Comparison of ENCODE assay signal across 8 mouse cellular contexts in genomic region chr1:186705915-186706248, GRCm38 (mm10). TPM values are rescaled to one million over a fixed set of nuclear protein-coding genes. Genes with fewer than 3 reads are reported as not detected.
DNase-seq lines count a peak whose midpoint lies in the region; ATAC-seq and TF ChIP-seq lines count a peak whose summit lies in the region.

Gene Tgfb2, minus strand, starts transcription at chr1:186705989.

- DNase-seq in frontal cortex, postnatal 10 days (ENCODE audit: low spot score in 2 of 2), result no peak
- DNase-seq in forebrain, embryonic 11.5 days (ENCODE audit: low spot score), result peak; percentile 60
- no peak for DNase-seq in hindbrain, embryonic 10.5 days (ENCODE audit: low spot score)
- DNase-seq in liver, result peak; percentile 16
- no peak for DNase-seq in cerebellum, postnatal 36 days

- peaks cover 18% of the 10 kb centered on the region for H3K4me1 ChIP-seq in E14TG2a.4 (replicated peaks; ENCODE audit: low read depth, low read length)
- no peaks in the 10 kb centered on the region for H3K4me1 ChIP-seq in forebrain, embryonic 11.5 days (replicated peaks; ENCODE audit: control insufficient read depth, insufficient read depth, low read length)
- peaks cover 26% of the 10 kb centered on the region for H3K4me1 ChIP-seq in hindbrain, embryonic 10.5 days (replicated peaks)
- H3K4me1 ChIP-seq in neural tube, embryonic 15.5 days, result peaks cover 40% of the 10 kb centered on the region

- peak within 1 kb of the TSS; percentile 69 for H3K9ac ChIP-seq in forebrain, embryonic 11.5 days (ENCODE audit: low read length)
- peak within 1 kb of the TSS; percentile 69 for H3K9ac ChIP-seq in neural tube, embryonic 15.5 days (replicated peaks)

- no peak for TF ChIP-seq CTCF in E14TG2a.4 (conservative IDR thresholded peaks at IDR 0.05; ENCODE audit: low read length)

- H3K4me3 ChIP-seq in E14TG2a.4 (replicated peaks; ENCODE audit: low read length), result peak within 1 kb of the TSS; percentile 80
- H3K4me3 ChIP-seq in forebrain, embryonic 11.5 days (ENCODE audit: low read depth, low read length), result peak within 1 kb of the TSS; percentile 62
- H3K4me3 ChIP-seq in hindbrain, embryonic 10.5 days, result peak within 1 kb of the TSS; percentile 72
- peak within 1 kb of the TSS; percentile 76 for H3K4me3 ChIP-seq in neural tube, embryonic 15.5 days (replicated peaks)

- H3K4me2 ChIP-seq in forebrain, embryonic 11.5 days (ENCODE audit: low read depth, low read length, severe bottlenecking), result peak within 1 kb of the TSS; percentile 90
- peak within 1 kb of the TSS; percentile 94 for H3K4me2 ChIP-seq in neural tube, embryonic 15.5 days

- no peaks in the 10 kb centered on the region for H3K36me3 ChIP-seq in E14TG2a.4 (ENCODE audit: insufficient read depth, low read length)
- H3K36me3 ChIP-seq in forebrain, embryonic 11.5 days (ENCODE audit: control insufficient read depth, insufficient read depth, low read length), result no peaks in the 10 kb centered on the region
- no peaks in the 10 kb centered on the region for H3K36me3 ChIP-seq in hindbrain, embryonic 10.5 days
- no peaks in the 10 kb centered on the region for H3K36me3 ChIP-seq in neural tube, embryonic 15.5 days

- peaks cover 59% of the 10 kb centered on the region for H3K27me3 ChIP-seq in E14TG2a.4 (ENCODE audit: insufficient read depth, low read length)
- peaks cover 2% of the 10 kb centered on the region; the same call in 1 of the 2 replicates for H3K27me3 ChIP-seq in forebrain, embryonic 11.5 days (ENCODE audit: control insufficient read depth, insufficient read depth, low read length)
- peaks cover 46% of the 10 kb centered on the region for H3K27me3 ChIP-seq in hindbrain, embryonic 10.5 days (ENCODE audit: insufficient read depth, poor library complexity, severe bottlenecking)
- no peaks in the 10 kb centered on the region for H3K27me3 ChIP-seq in neural tube, embryonic 15.5 days (replicated peaks)

- H3K27ac ChIP-seq in forebrain, embryonic 11.5 days (ENCODE audit: low read depth, low read length), result peak within 1 kb of the TSS; percentile 34; the same call in 1 of the 2 replicates
- peak within 1 kb of the TSS; percentile 89 for H3K27ac ChIP-seq in hindbrain, embryonic 10.5 days
- peak within 1 kb of the TSS; percentile 81 for H3K27ac ChIP-seq in neural tube, embryonic 15.5 days (replicated peaks)

- H3K9me3 ChIP-seq in E14TG2a.4 (ENCODE audit: low read length), result peaks cover 15% of the 10 kb centered on the region
- H3K9me3 ChIP-seq in forebrain, embryonic 11.5 days (ENCODE audit: control insufficient read depth, low read length), result no peaks in the 10 kb centered on the region
- H3K9me3 ChIP-seq in hindbrain, embryonic 10.5 days, result no peaks in the 10 kb centered on the region
- H3K9me3 ChIP-seq in neural tube, embryonic 15.5 days (replicated peaks), result no peaks in the 10 kb centered on the region

- WGBS in forebrain, embryonic 11.5 days, result 2% methylated on average over 12 of the region's 12 CpGs
- 3% methylated on average over 12 of the region's 12 CpGs for WGBS in hindbrain, embryonic 10.5 days
- WGBS in neural tube, embryonic 15.5 days, result 3% methylated on average over 12 of the region's 12 CpGs

- peak; percentile 79 for ATAC-seq in frontal cortex, adult (ENCODE audit: low TSS enrichment)
- peak; percentile 34 for ATAC-seq in forebrain, embryonic 11.5 days (replicated peaks; ENCODE audit: low FRiP score)
- ATAC-seq in neural tube, embryonic 15.5 days (ENCODE audit: low FRiP score), result peak; percentile 29; the same call in 1 of the 2 replicates

RNA-seq across cellular contexts. Expression of gene Tgfb2, which starts in this region (rescaled TPM):
- polyA plus RNA-seq in forebrain, embryonic 11.5 days (2014; fragmentation: Nextera tagmentation; extraction: Ambion mirVana), result 17.2 and 20.6 TPM in 2 replicates
- 13.5 and 16.1 TPM in 2 replicates for polyA plus RNA-seq in hindbrain, embryonic 10.5 days (2016; fragmentation: Nextera tagmentation; extraction: Ambion mirVana)
- 34.4 and 36.2 TPM in 2 replicates for polyA plus RNA-seq in neural tube, embryonic 15.5 days (2015; fragmentation: Nextera tagmentation; extraction: Ambion mirVana)

Comparison
In these comparisons a context has a peak if more than half of its experiments do, and no peak if none do; other contexts are left out.
1. ATAC-seq: peak in every context shown above with its lines; median percentile 79 in frontal cortex, adult; 34 in forebrain, embryonic 11.5 days; 29 in neural tube, embryonic 15.5 days.
2. DNase-seq: peak in forebrain, embryonic 11.5 days (single experiment) and liver (single experiment); none in frontal cortex, postnatal 10 days (0 of 2), hindbrain, embryonic 10.5 days (single experiment) and cerebellum, postnatal 36 days (0 of 2).
3. H3K27ac ChIP-seq: peak in every context shown above with its lines; median percentile 89 in hindbrain, embryonic 10.5 days; 81 in neural tube, embryonic 15.5 days; 34 in forebrain, embryonic 11.5 days.
4. Peak in every context shown above with its lines, with median percentiles within 50 percentile points of each other: H3K4me3 ChIP-seq.